Mouse (Mus musculus): Measurements from ENCODE around the gene Tnr. TPM values are rescaled to one million over a fixed set of nuclear protein-coding genes. Genes with fewer than 3 reads are reported as not detected.

The Tnr gene
- polyA plus RNA-seq, 1 experiment from 2014 or later: 0.14 TPM

DNA sequence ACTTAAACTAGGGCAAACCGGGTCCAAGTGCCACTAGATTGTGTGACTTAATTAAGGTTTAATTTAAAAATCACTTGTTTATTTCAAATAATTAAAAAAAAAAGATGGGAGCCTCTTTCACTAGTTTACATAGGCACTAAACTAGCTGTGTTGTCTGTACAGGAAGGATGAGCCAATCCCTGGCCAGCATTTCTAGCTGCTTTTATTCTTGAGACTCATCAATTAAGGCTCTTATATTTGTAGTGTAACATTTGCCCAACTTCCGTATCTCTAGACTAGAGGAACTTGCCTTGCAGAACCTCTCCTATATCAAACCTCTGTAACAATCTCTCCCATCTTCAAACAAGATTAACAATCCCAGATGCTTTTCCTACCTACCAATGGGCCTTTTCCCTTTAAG is 47.3 kb downstream of the Tnr start:
- 0 out of 2 replicates have a peak, but pooled peaks cover 3% of the 10 kb centered on the region for H3K4me1 ChIP-seq
- H3K27me3 ChIP-seq: no peaks in the 10 kb centered on the region
- no peak overlapping the region for H3K4me3 ChIP-seq
- H3K4me2 ChIP-seq: peak overlapping the region; percentile 4; the same call in 1 of the 2 replicates
- H3K27ac ChIP-seq: peak overlapping the region; percentile 30; the same call in 1 of the 2 replicates
- H3K36me3 ChIP-seq: no peaks in the 10 kb centered on the region
- no peak overlapping the region for H3K9ac ChIP-seq
- 18% methylated on average over 2 of the region's 2 CpGs for WGBS
- ATAC-seq (ENCODE audit: borderline replicate concordance, extremely low read depth, low FRiP score, low TSS enrichment): no peak
- H3K9me3 ChIP-seq: no peaks in the 10 kb centered on the region

DNA sequence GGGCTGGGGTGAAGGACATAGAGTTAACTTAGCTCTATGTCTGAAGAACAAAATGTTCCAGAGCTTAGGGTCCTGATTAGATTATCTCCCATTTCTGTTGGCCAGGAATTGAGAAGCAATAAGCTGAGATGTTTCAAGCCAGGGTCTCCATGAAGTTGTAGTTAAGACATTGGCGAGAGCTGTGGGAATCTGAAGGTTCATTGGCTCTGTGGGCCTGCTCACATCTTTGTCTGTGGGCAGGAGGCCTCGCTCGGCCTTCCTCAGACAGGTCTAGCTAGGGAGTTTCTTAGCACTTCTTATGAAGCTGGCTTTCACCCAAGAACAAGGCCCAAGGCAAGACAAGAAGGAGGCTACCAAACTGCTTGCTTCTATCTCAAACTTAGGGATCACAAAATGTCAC is 48.4 kb downstream of the Tnr start:
- Histone ChIP-seq H3K4me2 (no peak overlapping the region), H3K9ac (no peak overlapping the region), H3K36me3 (no peaks in the 10 kb centered on the region), H3K4me1 (0 out of 2 replicates have a peak, but pooled peaks cover 3% of the 10 kb centered on the region), H3K27me3 (no peaks in the 10 kb centered on the region), H3K4me3 (no peak overlapping the region), H3K27ac (no peak overlapping the region), H3K9me3 (no peaks in the 10 kb centered on the region)
- WGBS: 84% methylated on average over 3 of the region's 3 CpGs
- no peak for ATAC-seq (ENCODE audit: borderline replicate concordance, extremely low read depth, low FRiP score, low TSS enrichment)

DNA sequence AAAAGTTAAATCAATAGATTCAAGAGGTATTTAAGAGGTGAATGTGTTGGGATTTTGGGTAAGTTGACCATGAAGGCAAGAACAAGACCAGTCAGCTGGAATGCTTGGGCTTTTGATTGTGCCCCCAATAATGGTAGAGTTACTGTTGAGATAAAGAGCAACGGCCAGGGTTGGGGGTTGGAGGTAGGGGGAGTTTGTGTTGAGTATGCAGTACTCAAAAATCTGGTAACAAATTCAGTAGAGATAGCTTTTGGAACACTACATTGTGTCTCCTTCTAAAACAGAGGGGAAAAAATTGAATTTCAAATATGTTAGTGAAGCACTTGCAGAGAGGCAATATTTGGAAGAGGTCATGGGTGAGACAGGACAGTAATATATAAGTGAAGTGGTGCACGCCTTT is 49.5 kb downstream of the Tnr start:
- no peak overlapping the region for H3K4me3 ChIP-seq

DNA sequence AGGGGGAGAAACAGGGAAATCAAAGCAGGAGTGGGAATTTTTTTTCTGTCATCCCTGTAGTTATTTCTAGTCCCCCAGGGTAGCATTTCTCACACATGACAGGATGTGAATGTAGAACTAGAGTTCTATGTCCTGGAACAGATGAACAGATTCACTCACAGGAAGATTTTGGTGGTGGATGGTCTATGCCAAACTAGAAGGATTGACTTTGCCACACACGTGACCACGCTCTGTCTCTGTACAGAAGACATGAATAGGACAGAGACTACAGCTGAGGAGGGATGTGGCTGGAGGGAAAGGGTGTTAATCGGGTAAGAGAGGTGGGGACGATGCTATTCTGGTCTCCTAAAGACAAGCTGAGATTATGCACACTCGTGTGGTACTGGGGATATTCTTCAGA is 51.1 kb downstream of the Tnr start:
- Histone ChIP-seq H3K9ac (no peak overlapping the region), H3K4me3 (no peak overlapping the region), H3K9me3 (no peaks in the 10 kb centered on the region), H3K27me3 (no peaks in the 10 kb centered on the region), H3K4me2 (no peak overlapping the region), H3K27ac (no peak overlapping the region), H3K36me3 (no peaks in the 10 kb centered on the region), H3K4me1 (0 out of 2 replicates have a peak, but pooled peaks cover 3% of the 10 kb centered on the region)
- no peak for ATAC-seq (ENCODE audit: borderline replicate concordance, extremely low read depth, low FRiP score, low TSS enrichment)
- 84% methylated on average over 5 of the region's 5 CpGs for WGBS

More for the DNA sequence above, 49.5 kb downstream of the Tnr start:
- H3K9ac ChIP-seq: no peak overlapping the region
- H3K9me3 ChIP-seq: no peaks in the 10 kb centered on the region
- H3K27me3 ChIP-seq: no peaks in the 10 kb centered on the region
- H3K4me2 ChIP-seq: no peak overlapping the region
- WGBS: 69% methylated on average over 2 of the region's 2 CpGs
- no peak overlapping the region for H3K27ac ChIP-seq
- no peaks in the 10 kb centered on the region for H3K36me3 ChIP-seq
- H3K4me1 ChIP-seq: 0 out of 2 replicates have a peak, but pooled peaks cover 3% of the 10 kb centered on the region
- no peak for ATAC-seq (ENCODE audit: borderline replicate concordance, extremely low read depth, low FRiP score, low TSS enrichment)

DNA sequence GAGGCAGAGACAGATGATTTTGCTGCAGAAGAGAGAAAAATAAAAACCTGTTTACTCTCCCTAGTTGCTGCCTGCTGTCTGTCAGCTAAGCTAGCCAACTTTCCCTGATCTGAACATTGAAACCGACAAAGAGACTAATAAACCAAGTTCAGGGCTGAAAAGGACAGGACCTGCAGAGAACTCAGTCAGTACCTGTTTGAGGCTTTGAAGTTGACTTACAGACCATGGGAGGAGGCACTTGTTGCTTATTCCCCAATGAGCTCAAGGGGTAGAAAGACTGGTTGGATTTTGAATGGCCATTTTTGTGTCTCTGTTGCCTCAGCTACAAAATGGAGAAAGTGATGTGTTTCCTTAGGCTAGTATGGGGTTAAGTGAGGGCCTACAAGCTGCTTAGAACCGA is 52.7 kb downstream of the Tnr start:
- Histone ChIP-seq H3K27me3 (no peaks in the 10 kb centered on the region), H3K4me1 (no peaks in the 10 kb centered on the region), H3K27ac (no peak overlapping the region), H3K4me3 (no peak overlapping the region), H3K9me3 (no peaks in the 10 kb centered on the region), H3K9ac (no peak overlapping the region), H3K36me3 (no peaks in the 10 kb centered on the region), H3K4me2 (no peak overlapping the region)
- WGBS: 62% methylated on average over 2 of the region's 2 CpGs
- ATAC-seq (ENCODE audit: borderline replicate concordance, extremely low read depth, low FRiP score, low TSS enrichment): no peak

GRCm38 (mm10) chr1:159578391-159578790 is 54.8 kb downstream of the Tnr start:
- H3K27ac ChIP-seq: no peak overlapping the region
- no peak overlapping the region for H3K4me3 ChIP-seq
- no peak overlapping the region for H3K9ac ChIP-seq
- no peaks in the 10 kb centered on the region for H3K9me3 ChIP-seq
- H3K27me3 ChIP-seq: no peaks in the 10 kb centered on the region
- WGBS: 39% methylated on average over 3 of the region's 3 CpGs
- no peaks in the 10 kb centered on the region for H3K4me1 ChIP-seq
- H3K4me2 ChIP-seq: no peak overlapping the region
- H3K36me3 ChIP-seq: no peaks in the 10 kb centered on the region
- no peak for ATAC-seq (ENCODE audit: borderline replicate concordance, extremely low read depth, low FRiP score, low TSS enrichment)

- no peaks in the 10 kb centered on the region for H3K27me3 ChIP-seq
- no peak overlapping the region for H3K9ac ChIP-seq
- H3K4me1 ChIP-seq: no peaks in the 10 kb centered on the region
- ATAC-seq (ENCODE audit: borderline replicate concordance, extremely low read depth, low FRiP score, low TSS enrichment): peak; percentile 68; the same call in 1 of the 2 replicates
- WGBS: 30% methylated on average over 8 of the region's 8 CpGs
- no peaks in the 10 kb centered on the region for H3K9me3 ChIP-seq
- no peak overlapping the region for H3K4me2 ChIP-seq
- no peak overlapping the region for H3K4me3 ChIP-seq
- no peaks in the 10 kb centered on the region for H3K36me3 ChIP-seq
- no peak overlapping the region for H3K27ac ChIP-seq
Measured at GRCm38 (mm10) chr1:159580335-159580921, 56.9 kb downstream of the Tnr start.

DNA sequence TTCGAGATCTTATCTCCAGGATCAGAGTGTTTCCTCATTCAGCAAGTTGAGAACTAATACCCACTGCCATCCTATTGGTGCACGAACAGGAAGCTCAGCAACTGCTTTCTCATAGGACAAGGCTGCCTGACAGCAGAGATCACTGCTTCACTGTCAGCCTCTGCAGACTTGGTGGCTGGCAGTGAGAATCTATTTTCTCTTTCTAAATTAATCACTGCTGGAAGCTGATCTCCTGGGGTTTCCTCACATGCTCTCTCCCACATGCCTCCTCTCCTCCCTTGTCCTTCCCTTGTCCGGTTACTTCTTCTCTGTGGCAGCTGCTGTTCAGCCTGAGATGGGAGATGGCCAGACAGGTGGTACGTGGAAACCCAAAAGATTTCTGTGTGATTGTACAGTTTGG is 60.3 kb downstream of the Tnr start:
- H3K9me3 ChIP-seq: no peaks in the 10 kb centered on the region
- ATAC-seq (ENCODE audit: borderline replicate concordance, extremely low read depth, low FRiP score, low TSS enrichment): no peak
- no peaks in the 10 kb centered on the region for H3K36me3 ChIP-seq
- H3K27ac ChIP-seq: no peak overlapping the region
- no peak overlapping the region for H3K9ac ChIP-seq
- H3K27me3 ChIP-seq: no peaks in the 10 kb centered on the region
- no peak overlapping the region for H3K4me2 ChIP-seq
- WGBS: 56% methylated on average over 4 of the region's 4 CpGs
- no peak overlapping the region for H3K4me3 ChIP-seq
- H3K4me1 ChIP-seq: no peaks in the 10 kb centered on the region

GRCm38 (mm10) chr1:159588741-159589140 is 65.2 kb downstream of the Tnr start:
- H3K27me3 ChIP-seq: no peaks in the 10 kb centered on the region
- 74% methylated on average over 2 of the region's 2 CpGs for WGBS
- no peak overlapping the region for H3K4me3 ChIP-seq
- H3K9ac ChIP-seq: no peak overlapping the region
- no peaks in the 10 kb centered on the region for H3K9me3 ChIP-seq
- no peak overlapping the region for H3K27ac ChIP-seq
- no peak for ATAC-seq (ENCODE audit: borderline replicate concordance, extremely low read depth, low FRiP score, low TSS enrichment)
- no peaks in the 10 kb centered on the region for H3K36me3 ChIP-seq
- H3K4me2 ChIP-seq: no peak overlapping the region
- no peaks in the 10 kb centered on the region for H3K4me1 ChIP-seq

- no peak for ATAC-seq (ENCODE audit: borderline replicate concordance, extremely low read depth, low FRiP score, low TSS enrichment)
- WGBS: 85% methylated on average over 14 of the region's 14 CpGs
- Histone ChIP-seq H3K4me2 (no peak overlapping the region), H3K36me3 (no peaks in the 10 kb centered on the region), H3K9ac (no peak overlapping the region), H3K4me1 (no peaks in the 10 kb centered on the region), H3K27ac (no peak overlapping the region), H3K4me3 (no peak overlapping the region), H3K9me3 (no peaks in the 10 kb centered on the region), H3K27me3 (no peaks in the 10 kb centered on the region)
Measured at GRCm38 (mm10) chr1:159594099-159595058, 70.8 kb downstream of the Tnr start.

DNA sequence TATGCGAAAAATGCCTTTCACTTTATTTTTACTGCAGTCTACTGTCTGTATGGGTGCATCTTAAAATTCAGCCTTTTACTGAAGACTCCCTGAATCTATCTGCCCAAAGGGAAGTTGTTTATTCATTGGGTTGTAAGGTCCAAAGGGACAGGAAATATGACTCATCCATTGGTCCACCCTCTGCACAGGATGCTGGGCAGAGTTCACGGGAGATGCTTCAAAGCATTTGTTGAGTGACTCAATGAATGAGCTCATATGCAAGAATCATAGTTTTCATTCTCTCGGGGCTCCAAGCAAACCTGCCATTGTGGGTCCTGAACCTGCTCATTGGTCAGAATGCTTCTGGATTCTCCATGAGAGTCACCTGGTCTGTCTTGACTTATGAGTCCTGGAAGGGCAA is 72.2 kb downstream of the Tnr start:
- no peak for ATAC-seq (ENCODE audit: borderline replicate concordance, extremely low read depth, low FRiP score, low TSS enrichment)
- 71% methylated on average over 3 of the region's 3 CpGs for WGBS
- Histone ChIP-seq H3K9me3 (no peaks in the 10 kb centered on the region), H3K27ac (no peak overlapping the region), H3K4me1 (no peaks in the 10 kb centered on the region), H3K9ac (no peak overlapping the region), H3K27me3 (no peaks in the 10 kb centered on the region), H3K4me2 (no peak overlapping the region), H3K4me3 (no peak overlapping the region), H3K36me3 (no peaks in the 10 kb centered on the region)

DNA sequence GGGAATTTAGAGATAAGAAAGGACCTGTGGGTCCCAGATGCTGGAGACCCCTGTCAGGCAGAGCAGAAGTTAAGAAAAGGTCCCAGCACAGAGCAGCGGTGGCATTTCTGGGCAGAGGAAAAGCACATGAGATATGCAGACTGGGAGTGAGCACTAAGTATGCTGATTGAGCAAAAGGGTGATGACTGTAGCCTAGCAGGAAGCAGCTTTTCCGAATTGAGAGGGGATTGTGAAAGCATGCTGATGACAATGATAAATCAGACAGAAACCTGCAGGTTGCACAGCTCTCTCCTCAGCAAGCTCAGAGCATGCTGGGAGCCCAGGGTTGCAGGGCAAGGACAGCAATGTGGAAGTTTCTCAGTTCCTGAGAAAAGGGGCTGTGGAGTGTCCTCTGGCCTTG is 73.1 kb downstream of the Tnr start:
- Histone ChIP-seq H3K27ac (no peak overlapping the region), H3K36me3 (no peaks in the 10 kb centered on the region), H3K9ac (no peak overlapping the region), H3K4me1 (no peaks in the 10 kb centered on the region), H3K4me2 (no peak overlapping the region), H3K4me3 (no peak overlapping the region), H3K9me3 (no peaks in the 10 kb centered on the region), H3K27me3 (no peaks in the 10 kb centered on the region)
- WGBS: 25% methylated on average over 2 of the region's 2 CpGs
- ATAC-seq (ENCODE audit: borderline replicate concordance, extremely low read depth, low FRiP score, low TSS enrichment): no peak

All from lung, embryonic 15.5 days (tissue).